Mouse (Mus musculus): ENCODE results near the gene Th.

DNA sequence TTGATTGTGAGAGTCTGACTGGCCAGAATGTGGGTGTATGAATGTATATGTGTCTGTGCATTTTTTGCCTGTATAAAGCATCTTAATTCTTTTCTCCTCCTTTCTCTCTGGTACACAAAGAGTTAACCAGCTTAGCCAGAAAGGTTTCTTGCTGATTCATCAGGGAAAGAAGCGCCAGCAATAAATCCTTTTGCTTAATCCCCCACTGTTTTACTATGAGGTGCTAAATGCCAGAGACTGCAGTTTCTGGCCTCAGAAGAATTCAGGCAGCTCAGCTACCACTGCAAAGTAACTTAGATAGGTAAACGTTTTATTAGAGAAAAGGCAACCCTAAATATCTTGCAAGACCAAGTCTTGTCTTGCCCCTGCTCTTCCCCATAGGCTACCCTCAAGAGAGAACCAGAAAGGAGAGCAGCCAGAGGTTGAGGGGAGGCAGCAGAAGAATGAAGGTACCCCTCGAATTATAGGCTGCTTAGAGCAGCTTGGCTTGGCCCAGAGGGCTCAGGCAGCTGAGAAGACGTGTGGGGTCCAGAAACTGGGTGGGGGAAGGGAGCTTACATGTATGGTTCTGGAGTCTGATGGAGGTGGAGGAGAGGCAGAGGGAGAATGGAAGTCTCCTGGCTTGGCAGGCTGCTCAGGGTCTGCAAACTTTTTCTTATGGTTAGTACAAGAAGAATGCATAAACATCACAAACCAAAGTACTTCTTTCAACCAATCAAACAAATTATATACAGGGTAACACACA, 61.3 kb downstream of the Th start:
- TF ChIP-seq CTCF (IDR thresholded peaks at IDR 0.05) (no peak), POLR2A (IDR thresholded peaks at IDR 0.05; ENCODE audit: insufficient read depth, low read depth, low read length) (no peak), EP300 (IDR thresholded peaks at IDR 0.05; ENCODE audit: insufficient read depth, low read depth, low read length) (no peak)
